Mouse (Mus musculus): Measurements from ENCODE around the gene Pdcd1lg2.

GRCm38 (mm10) chr19:29400466-29400865, 10.3 kb upstream of the Pdcd1lg2 start:
- no peak for TF ChIP-seq POLR2A (IDR thresholded peaks at IDR 0.05; ENCODE audit: control insufficient read depth, low read depth, low read length)
- TF ChIP-seq CTCF (IDR thresholded peaks at IDR 0.05; ENCODE audit: control insufficient read depth, insufficient read depth, insufficient replicate concordance, low read depth, low read length), result no peak

Measured in testis, adult 2 months (tissue).